Mouse (Mus musculus) MEL (cell line): ENCODE measurements at regions not wholly inside any gene's neighbourhood (a gene's known extent, or its start where the extent isn't known, plus 50 kb on each side); places are given as distances from the start of the nearest gene placed in this dataset.

Source experiments
- DNase-seq: peaks from one replicate; pipeline ENCODE4 v3.0.0; 2011; ENCODE audit warnings: low read depth, low spot score
- H3K27ac ChIP-seq: 2 replicates; pipeline ENCODE4 v1.5.1; 2012; ENCODE audit warnings: low read depth, mild to moderate bottlenecking, control low read depth, low read length, moderate library complexity; ENCODE audit not compliant: control insufficient read depth
- H3K27me3 ChIP-seq, 2 experiments: fragments of 150-350 bp in 1 of 2; sonication (generic) in 1 of 2; 2 replicates each; pipeline ENCODE4 v1.6.1; 2012; ENCODE audit warnings: low read length in 2 of 2, mild to moderate bottlenecking in 2 of 2, improper control_type of control experiment in 1 of 2, moderate library complexity in 1 of 2; ENCODE audit not compliant: insufficient read depth in 2 of 2, control insufficient read depth in 1 of 2
- H3K36me3 ChIP-seq, 2 experiments: 2 replicates each; pipeline ENCODE4 v1.6.1; 2012 to 2014; ENCODE audit warnings: low read length in 2 of 2, improper control_type of control experiment in 1 of 2, inconsistent platforms in 1 of 2, mild to moderate bottlenecking in 1 of 2; ENCODE audit not compliant: insufficient read depth in 2 of 2, control insufficient read depth in 1 of 2
- H3K4me1 ChIP-seq, 2 experiments: fragments of 150-350 bp in 1 of 2; sonication (generic) in 1 of 2; 2 replicates each; pipeline ENCODE4 v1.6.1; 2012; ENCODE audit warnings: low read length in 2 of 2, improper control_type of control experiment in 1 of 2, mild to moderate bottlenecking in 1 of 2; ENCODE audit not compliant: insufficient read depth in 2 of 2, control insufficient read depth in 1 of 2
- H3K4me3 ChIP-seq, 2 experiments: fragments of 150-350 bp in 1 of 2; sonication (generic) in 1 of 2; 2 replicates each; pipeline ENCODE4 v1.5.1; 2012; ENCODE audit warnings: low read depth in 2 of 2, low read length in 2 of 2, mild to moderate bottlenecking in 2 of 2, moderate library complexity in 2 of 2, control low read depth in 1 of 2, improper control_type of control experiment in 1 of 2; ENCODE audit not compliant: control insufficient read depth in 1 of 2, insufficient read depth in 1 of 2
- H3K79me2 ChIP-seq: 2 replicates; pipeline ENCODE4 v1.6.1; 2012; ENCODE audit warnings: mild to moderate bottlenecking, low read length, moderate library complexity; ENCODE audit not compliant: control insufficient read depth, poor library complexity, insufficient read depth
- H3K9ac ChIP-seq: 2 replicates; pipeline ENCODE4 v1.6.1; 2012; ENCODE audit warnings: low read depth, mild to moderate bottlenecking, control low read depth, low read length, moderate library complexity; ENCODE audit not compliant: control insufficient read depth, poor library complexity, severe bottlenecking
- H3K9me3 ChIP-seq: fragments of 150-350 bp; sonication (generic); replicated peaks from 2 replicates; pipeline ENCODE4 v1.6.1; 2012; ENCODE audit warnings: mild to moderate bottlenecking, low read length, improper control_type of control experiment, moderate library complexity; ENCODE audit not compliant: insufficient read depth
- CHD1 ChIP-seq: IDR thresholded peaks from 2 replicates; pipeline ENCODE4 v1.6.1; 2012; ENCODE audit warnings: low read depth, mild to moderate bottlenecking, inconsistent platforms, low read length, improper control_type of control experiment
- CTCF ChIP-seq, 3 experiments: IDR thresholded peaks in 2 of 3; conservative IDR thresholded peaks in 1 of 3; 2 replicates each; pipeline ENCODE4 v1.5.1; 2011 to 2012; ENCODE audit warnings: low read length in 3 of 3, low read depth in 2 of 3, mild to moderate bottlenecking in 2 of 3, improper control_type of control experiment in 1 of 3, inconsistent platforms in 1 of 3, mixed read lengths in 1 of 3, moderate library complexity in 1 of 3; ENCODE audit not compliant: control insufficient read depth in 1 of 3, insufficient read depth in 1 of 3, poor library complexity in 1 of 3, severe bottlenecking in 1 of 3
- E2F4 ChIP-seq: IDR thresholded peaks from 2 replicates; pipeline ENCODE4 v1.6.1; 2011; ENCODE audit warnings: low read depth, low read length, improper control_type of control experiment, borderline replicate concordance
- ELF1 ChIP-seq: IDR thresholded peaks from 2 replicates; pipeline ENCODE4 v1.6.1; 2014; ENCODE audit warnings: low read depth, mild to moderate bottlenecking, inconsistent platforms, low read length, improper control_type of control experiment, moderate library complexity
- EP300 ChIP-seq, 2 experiments: IDR thresholded peaks; 2 replicates each; pipeline ENCODE4 v1.6.1; 2011; ENCODE audit warnings: improper control_type of control experiment in 2 of 2, low read length in 2 of 2, low read depth in 1 of 2, mild to moderate bottlenecking in 1 of 2
- HCFC1 ChIP-seq: IDR thresholded peaks from 2 replicates; pipeline ENCODE4 v1.6.1; 2012; ENCODE audit warnings: low read depth, mild to moderate bottlenecking, inconsistent platforms, low read length, improper control_type of control experiment, moderate library complexity
- JUND ChIP-seq: IDR thresholded peaks from 2 replicates; pipeline ENCODE4 v1.6.1; 2011; ENCODE audit warnings: low read depth, mild to moderate bottlenecking, improper control_type of control experiment, low read length
- MAFK ChIP-seq: IDR thresholded peaks from 2 replicates; pipeline ENCODE4 v1.6.1; 2011; ENCODE audit warnings: low read depth, mild to moderate bottlenecking, low read length, improper control_type of control experiment, borderline replicate concordance
- MAX ChIP-seq: IDR thresholded peaks from 2 replicates; pipeline ENCODE4 v1.6.1; 2011; ENCODE audit warnings: low read length, improper control_type of control experiment
- MEF2A ChIP-seq: IDR thresholded peaks from 2 replicates; pipeline ENCODE4 v1.6.1; 2014; ENCODE audit warnings: low read depth, mild to moderate bottlenecking, inconsistent platforms, low read length, improper control_type of control experiment; ENCODE audit not compliant: poor library complexity, insufficient replicate concordance, severe bottlenecking; ENCODE audit errors: extremely low read depth
- MXI1 ChIP-seq: IDR thresholded peaks from 2 replicates; pipeline ENCODE4 v1.6.1; 2011; ENCODE audit warnings: mild to moderate bottlenecking, low read depth, low read length, improper control_type of control experiment
- MYB ChIP-seq: IDR thresholded peaks from 2 replicates; pipeline ENCODE4 v1.6.1; 2011; ENCODE audit warnings: mild to moderate bottlenecking, low read depth, low read length, improper control_type of control experiment
- MYC ChIP-seq: IDR thresholded peaks from 2 replicates; pipeline ENCODE4 v1.6.1; 2011; ENCODE audit warnings: low read depth, mild to moderate bottlenecking, low read length, improper control_type of control experiment, moderate library complexity
- POLR2A ChIP-seq, 2 experiments: IDR thresholded peaks; 2 replicates each; pipeline ENCODE4 v1.6.1; 2011 to 2012; ENCODE audit warnings: low read length in 2 of 2, mild to moderate bottlenecking in 2 of 2, control low read depth in 1 of 2, improper control_type of control experiment in 1 of 2, low read depth in 1 of 2, moderate library complexity in 1 of 2; ENCODE audit not compliant: control insufficient read depth in 1 of 2, insufficient read depth in 1 of 2, poor library complexity in 1 of 2
- POLR2AphosphoS2 ChIP-seq: IDR thresholded peaks from 2 replicates; pipeline ENCODE4 v1.6.1; 2011; ENCODE audit warnings: low read length, improper control_type of control experiment
- RAD21 ChIP-seq: IDR thresholded peaks from 2 replicates; pipeline ENCODE4 v1.6.1; 2011; ENCODE audit warnings: mild to moderate bottlenecking, low read depth, low read length, improper control_type of control experiment
- TCF12 ChIP-seq: IDR thresholded peaks from 2 replicates; pipeline ENCODE4 v1.6.1; 2014; ENCODE audit warnings: low read depth, mild to moderate bottlenecking, inconsistent platforms, low read length, improper control_type of control experiment, moderate library complexity
- USF1 ChIP-seq: IDR thresholded peaks from 2 replicates; pipeline ENCODE4 v1.6.1; 2014; ENCODE audit warnings: low read depth, mild to moderate bottlenecking, inconsistent platforms, low read length, improper control_type of control experiment, moderate library complexity
- USF2 ChIP-seq, 2 experiments: IDR thresholded peaks; 2 replicates each; pipeline ENCODE4 v1.6.1; 2011 to 2012; ENCODE audit warnings: improper control_type of control experiment in 2 of 2, low read length in 2 of 2, borderline replicate concordance in 1 of 2, inconsistent platforms in 1 of 2, low read depth in 1 of 2, mild to moderate bottlenecking in 1 of 2; ENCODE audit not compliant: insufficient read depth in 1 of 2
- ZKSCAN1 ChIP-seq: IDR thresholded peaks from 2 replicates; pipeline ENCODE4 v1.6.1; 2012; ENCODE audit warnings: low read depth, mild to moderate bottlenecking, inconsistent platforms, low read length, improper control_type of control experiment, moderate library complexity

GRCm38 (mm10) chr9:41481611-41482266 lies 320.2 kb upstream of the Ubash3b start:
- DNase-seq = no peak
- no peaks in the 10 kb centered on the region for H3K4me1 ChIP-seq
- no peak overlapping the region for H3K9ac ChIP-seq
- no peak overlapping the region for H3K27ac ChIP-seq
- TF ChIP-seq MXI1 (no peak), RAD21 (no peak), POLR2AphosphoS2 (no peak), POLR2A (IDR thresholded peaks at IDR 0.05; ENCODE audit: control insufficient read depth in 1 of 2, insufficient read depth in 1 of 2, low read depth in 1 of 2, low read length in 2 of 2, poor library complexity in 1 of 2) (no peak), MAX (no peak), ELF1 (no peak), MEF2A (no peak), USF1 (no peak), MYC (no peak), MYB (no peak), E2F4 (no peak), CHD1 (no peak), HCFC1 (no peak), TCF12 (no peak)
- no peak overlapping the region for H3K4me3 ChIP-seq
- H3K79me2 ChIP-seq = no peaks in the 10 kb centered on the region
- H3K27me3 ChIP-seq = no peaks in the 10 kb centered on the region
- H3K36me3 ChIP-seq = no peaks in the 10 kb centered on the region
- H3K9me3 ChIP-seq = no peaks in the 10 kb centered on the region

GRCm38 (mm10) chr9:41479854-41480749 lies 318.6 kb upstream of the Ubash3b start:
- TF ChIP-seq MAFK (no peak), CTCF (IDR thresholded peaks at IDR 0.05 in 2 of 3, conservative IDR thresholded peaks at IDR 0.05 in 1 of 3; ENCODE audit: control insufficient read depth in 1 of 3, insufficient read depth in 1 of 3, low read depth in 2 of 3, low read length in 3 of 3, poor library complexity in 1 of 3, severe bottlenecking in 1 of 3) (no peak), JUND (no peak), ZKSCAN1 (no peak), E2F4 (no peak), EP300 (IDR thresholded peaks at IDR 0.05; ENCODE audit: low read depth in 1 of 2, low read length in 2 of 2) (no peak), USF2 (IDR thresholded peaks at IDR 0.05; ENCODE audit: borderline replicate concordance in 1 of 2, insufficient read depth in 1 of 2, low read depth in 1 of 2, low read length in 2 of 2) (no peak)
- no peak overlapping the region for H3K27ac ChIP-seq
- H3K79me2 ChIP-seq = no peaks in the 10 kb centered on the region
- no peak for DNase-seq
- H3K9ac ChIP-seq = no peak overlapping the region
- no peak overlapping the region for H3K4me3 ChIP-seq
- no peaks in the 10 kb centered on the region for H3K27me3 ChIP-seq
- H3K4me1 ChIP-seq = no peaks in the 10 kb centered on the region
- H3K9me3 ChIP-seq = no peaks in the 10 kb centered on the region
- no peaks in the 10 kb centered on the region for H3K36me3 ChIP-seq
